Mouse (Mus musculus): ENCODE results near the gene Alb. TPM values are rescaled to one million over a fixed set of nuclear protein-coding genes. Genes with fewer than 3 reads are reported as not detected.

Alb gene
- polyA plus RNA-seq, 1 experiment from 2014 or later, result 0.16 TPM

Other genes starting within 250 kb of the Alb start
- gene Cox18, start 236.9 kb upstream of the Alb start, polyA plus RNA-seq (2014; fragmentation: Nextera tagmentation; extraction: Ambion mirVana), result 33.8 and 37.8 TPM in 2 replicates
- 38.3 and 38.6 TPM in 2 replicates for gene Ankrd17, start 94.3 kb upstream of the Alb start, polyA plus RNA-seq (2014; fragmentation: Nextera tagmentation; extraction: Ambion mirVana)
- 5.0 and 5.2 TPM in 2 replicates for gene Gm9958, start 93.7 kb upstream of the Alb start, polyA plus RNA-seq (2014; fragmentation: Nextera tagmentation; extraction: Ambion mirVana)
- gene Afp, start 29.8 kb downstream of the Alb start, polyA plus RNA-seq (2014; fragmentation: Nextera tagmentation; extraction: Ambion mirVana), result 23.1 and 32.8 TPM in 2 replicates
- gene Afm, start 58.0 kb downstream of the Alb start, polyA plus RNA-seq (2014; fragmentation: Nextera tagmentation; extraction: Ambion mirVana), result 8.9 and 9.3 TPM in 2 replicates
- 0.18 and 0.20 TPM in 2 replicates for gene 5830473C10Rik, start 100.2 kb downstream of the Alb start, polyA plus RNA-seq (2014; fragmentation: Nextera tagmentation; extraction: Ambion mirVana)
- 11.7 and 12.0 TPM in 2 replicates for gene Rassf6, start 179.8 kb downstream of the Alb start, polyA plus RNA-seq (2014; fragmentation: Nextera tagmentation; extraction: Ambion mirVana)

Data from intestine, embryonic 14.5 days (tissue).